Mouse (Mus musculus): ENCODE measurements around the gene Pacrg. TPM values are rescaled to one million over a fixed set of nuclear protein-coding genes. Genes with fewer than 3 reads are reported as not detected.

Gene Pacrg
- total RNA-seq, 2 experiments from 2014 or later: 0.67 to 1.1 TPM

DNA sequence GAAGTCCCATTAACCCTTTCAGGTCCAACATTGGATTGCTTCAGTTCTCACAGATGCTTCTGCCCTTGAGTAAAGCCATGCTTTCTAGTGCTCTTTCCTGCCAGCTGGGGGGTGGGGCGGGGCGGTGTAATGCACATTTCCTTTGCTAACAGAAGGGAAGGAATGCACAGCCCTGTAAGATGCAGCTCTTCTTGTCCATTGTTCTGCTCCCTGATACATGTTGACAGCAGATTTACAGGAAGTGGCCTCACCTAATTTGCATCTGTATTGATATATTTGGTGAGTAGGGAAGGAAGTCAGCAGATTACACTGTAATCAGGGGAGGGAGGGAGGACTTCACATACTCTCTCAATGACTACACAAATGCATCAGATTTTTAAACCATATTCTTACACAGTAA, 100.0 kb downstream of the Pacrg start:
- DNase-seq: peak; percentile 14

DNA sequence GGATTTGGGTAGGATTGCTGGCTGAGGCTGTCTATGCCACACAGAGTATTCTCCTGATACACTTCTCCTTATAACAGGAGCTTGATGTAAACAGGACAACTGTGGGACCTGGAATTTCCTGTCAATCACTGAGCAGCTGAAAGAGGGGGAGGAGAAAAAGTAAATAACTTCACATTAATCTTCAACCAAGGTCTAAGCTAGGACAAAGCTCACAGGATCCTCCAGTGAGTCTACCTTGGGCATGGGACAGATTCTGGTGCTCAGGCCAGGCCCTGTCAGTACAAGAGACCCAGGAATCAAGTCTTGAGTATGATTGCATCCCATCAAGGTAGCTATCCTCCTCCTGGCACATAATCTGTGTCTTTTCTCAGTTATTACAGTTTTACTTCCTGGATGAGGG, 102.1 kb downstream of the Pacrg start:
- no peak for DNase-seq

DNA sequence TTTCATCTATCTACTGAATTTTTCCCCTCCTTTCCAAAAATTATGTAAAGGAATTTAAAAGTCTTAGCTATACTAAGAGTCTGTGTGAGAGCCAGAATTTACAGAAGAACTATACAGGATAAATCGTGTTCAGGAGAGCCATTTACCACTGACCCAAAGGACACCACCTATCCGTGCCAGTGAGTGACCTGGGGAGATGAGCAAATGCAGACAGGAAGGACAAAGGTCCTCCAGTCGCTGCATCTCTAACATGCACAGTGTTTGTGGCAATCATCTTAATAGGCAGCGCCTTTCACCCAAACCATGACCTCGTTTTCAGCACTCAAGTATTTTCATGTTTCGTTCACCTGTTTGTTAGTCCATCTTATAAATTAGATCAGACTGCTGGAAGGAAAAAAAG, 105.4 kb downstream of the Pacrg start:
- no peak for DNase-seq

DNA sequence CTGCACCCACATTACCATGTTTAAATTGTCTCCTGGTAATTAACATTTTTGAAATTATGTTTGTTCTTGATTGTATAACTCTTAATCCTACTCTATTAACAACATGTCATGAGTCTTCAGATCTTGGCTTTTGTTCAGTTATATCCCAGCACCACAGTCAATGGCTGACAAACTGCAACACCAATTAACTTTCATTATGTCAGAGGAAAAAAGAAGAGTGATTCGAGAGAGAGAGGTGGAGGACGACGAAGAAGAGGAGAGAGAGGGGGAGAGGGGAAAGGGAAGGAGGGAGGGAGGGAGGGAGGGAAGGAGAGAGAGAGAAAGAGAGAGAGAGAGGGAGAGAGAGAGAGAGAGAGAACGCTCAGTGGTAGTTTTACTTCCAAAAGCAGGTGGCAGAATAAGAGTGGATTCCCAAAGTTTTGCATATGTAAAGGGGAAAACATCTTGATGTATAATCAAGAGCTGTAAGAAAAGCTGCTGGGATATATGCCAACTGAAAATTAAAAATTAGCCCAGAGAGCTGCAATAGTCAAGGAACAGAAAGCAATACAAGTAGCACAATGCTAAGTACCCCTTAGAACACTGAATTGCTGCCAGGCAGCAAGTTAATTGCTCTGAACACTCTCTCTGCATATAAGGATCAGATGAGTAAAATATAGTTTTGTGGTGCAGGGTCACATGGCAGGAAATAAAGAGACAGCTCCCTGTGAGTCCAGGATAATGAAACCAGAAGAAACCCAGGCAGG, 107.6 kb downstream of the Pacrg start:
- DNase-seq: no peak

DNA sequence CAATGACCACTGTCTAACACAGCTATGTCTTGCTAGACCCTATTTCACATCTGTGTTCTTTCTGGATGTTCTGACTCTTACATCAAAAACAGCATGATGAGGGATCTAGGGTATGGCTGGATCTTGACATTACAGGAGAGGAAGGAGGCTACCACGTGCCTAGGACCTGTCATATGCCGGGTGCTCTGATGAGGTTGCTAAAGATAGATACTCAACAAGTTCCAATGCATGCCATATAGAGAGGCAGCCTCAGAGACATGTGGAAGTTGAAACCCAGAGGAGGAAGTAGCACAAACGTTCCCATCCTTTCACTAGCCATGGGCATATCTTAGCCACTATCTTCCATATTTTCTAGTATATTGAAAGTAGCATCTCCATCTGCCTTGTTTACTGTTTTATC, 115.3 kb downstream of the Pacrg start:
- DNase-seq: no peak

DNA sequence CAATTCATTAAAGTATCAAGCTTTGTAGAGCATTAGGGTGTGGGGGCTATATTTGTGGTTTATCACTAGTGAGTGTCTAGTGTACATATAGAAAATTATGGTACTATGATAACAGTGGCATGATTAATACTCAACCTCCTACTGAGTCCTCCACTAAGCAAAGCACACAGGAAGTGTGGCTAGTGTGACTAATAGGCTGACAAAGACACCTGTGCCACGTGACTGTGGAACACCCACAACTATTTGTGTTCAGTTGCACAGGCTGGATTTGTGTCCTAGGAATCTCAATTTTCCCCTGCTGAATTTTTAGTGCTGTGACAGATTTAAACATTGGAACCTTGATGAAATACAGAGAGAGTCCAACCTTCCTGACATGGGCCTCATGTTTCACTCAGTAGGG, 118.5 kb downstream of the Pacrg start:
- DNase-seq: no peak

DNA sequence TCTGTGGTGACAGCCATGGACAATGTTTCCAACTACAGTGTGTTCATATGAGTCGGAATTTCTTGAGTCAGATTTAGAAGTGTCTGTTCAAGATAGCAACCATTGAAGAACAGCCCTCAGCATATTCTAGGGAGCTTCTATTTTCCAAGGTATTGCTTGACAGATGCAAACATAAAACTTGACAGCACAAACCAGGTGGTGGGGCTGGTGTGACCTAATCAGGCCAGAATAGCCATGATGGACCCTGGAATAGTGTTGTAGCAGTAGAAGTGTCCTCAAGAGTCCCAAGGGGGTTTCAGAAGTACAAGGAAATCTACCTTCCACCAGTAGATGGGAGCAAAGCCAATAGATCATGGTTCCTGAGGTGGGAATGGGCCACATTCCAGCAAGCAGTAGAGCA, 123.0 kb downstream of the Pacrg start:
- DNase-seq: no peak

DNA sequence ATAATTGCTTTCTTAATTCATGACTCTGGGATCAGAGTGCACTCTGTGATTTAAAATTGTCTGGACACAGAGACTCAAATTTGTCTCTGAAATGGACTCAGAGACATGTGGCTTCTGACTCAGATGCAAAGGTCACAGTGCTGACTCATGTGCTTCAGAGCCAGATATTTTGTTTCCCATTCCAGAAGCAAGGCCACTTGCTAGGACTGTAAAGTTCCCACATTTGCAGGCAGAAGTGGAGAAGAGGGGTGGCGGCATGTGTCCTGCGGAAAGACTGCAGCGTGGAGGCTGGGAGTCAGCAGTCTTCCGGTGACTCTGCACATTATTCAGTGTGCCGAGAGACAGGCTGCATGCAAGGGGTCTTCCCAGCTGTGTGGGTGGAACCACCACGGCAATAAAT, 137.3 kb downstream of the Pacrg start:
- no peak for DNase-seq

DNA sequence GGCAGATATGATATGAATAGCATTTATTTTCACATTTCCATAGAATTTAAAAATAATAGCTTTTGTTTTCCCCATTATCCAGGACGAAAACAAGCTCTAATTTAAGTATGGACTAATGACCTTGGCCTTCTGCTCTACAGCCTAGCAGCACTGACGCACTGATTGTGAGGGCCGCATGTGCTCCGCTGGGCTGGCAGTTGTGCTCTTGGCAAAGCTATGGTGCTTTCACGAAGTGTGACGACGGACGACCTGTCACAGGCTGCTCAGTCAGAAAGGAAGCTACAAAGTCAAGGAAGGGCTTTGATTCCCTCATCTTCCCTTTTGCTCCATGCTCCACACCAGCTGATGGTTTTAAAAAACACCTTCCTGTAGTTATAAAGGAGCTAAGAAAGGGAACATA, 142.1 kb downstream of the Pacrg start:
- DNase-seq: peak; percentile 29

DNA sequence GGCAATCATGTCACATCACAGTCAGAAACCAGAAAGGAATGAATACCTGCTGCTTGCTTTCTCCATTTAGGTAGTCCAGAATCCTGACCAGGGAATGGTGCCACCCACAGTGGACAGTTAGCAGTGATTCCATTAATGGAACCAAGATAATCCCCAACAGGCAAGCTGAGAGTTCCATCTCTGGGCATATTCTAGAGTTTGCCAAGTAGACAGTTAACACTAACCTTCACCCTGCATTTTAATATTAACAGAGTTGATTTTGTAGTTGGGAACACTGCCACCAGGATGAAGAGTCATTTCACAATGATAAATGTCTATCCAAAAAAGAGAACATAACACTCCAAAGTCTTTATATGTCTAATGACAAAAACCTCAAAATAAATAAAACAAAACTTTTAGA, 144.7 kb downstream of the Pacrg start:
- DNase-seq: no peak

DNA sequence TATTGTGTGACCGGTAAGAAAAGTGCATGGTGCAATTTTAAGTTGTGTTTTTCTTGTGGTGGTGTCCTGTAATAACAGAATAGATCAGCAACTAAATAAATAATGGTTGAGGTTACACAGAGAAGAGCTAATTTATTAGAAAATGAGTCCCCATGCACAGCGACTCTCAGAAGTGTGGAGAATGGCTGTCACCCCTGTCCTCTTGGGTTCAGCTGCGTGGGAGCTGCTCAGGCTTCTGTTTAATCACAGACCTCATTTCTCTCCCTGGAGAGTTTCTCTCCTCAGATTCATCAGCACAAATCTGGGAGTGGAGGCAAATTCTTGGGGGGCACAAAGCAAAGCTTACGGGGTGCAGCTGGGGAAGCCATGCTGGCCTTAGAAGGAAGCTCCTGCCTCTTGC, 163.0 kb downstream of the Pacrg start:
- DNase-seq: no peak

DNA sequence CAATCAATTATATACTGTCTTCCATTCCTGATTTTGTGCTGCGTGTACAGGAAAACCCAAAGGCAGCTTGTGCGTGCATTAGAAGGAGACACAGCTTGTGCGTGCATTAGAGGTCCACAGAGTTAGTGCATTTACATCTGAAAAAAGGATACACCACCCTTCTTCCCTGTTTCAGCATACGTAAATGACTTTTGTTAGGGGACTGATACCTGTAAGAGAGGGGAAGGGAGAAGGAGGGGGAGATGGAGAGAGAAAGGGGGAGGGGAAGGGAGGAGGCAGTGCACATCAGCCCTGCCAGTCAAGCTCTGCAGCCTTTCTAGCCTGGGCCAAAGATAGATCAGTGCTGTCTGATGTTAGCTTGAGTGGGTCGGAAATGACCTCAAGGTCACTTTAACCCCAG, 164.6 kb downstream of the Pacrg start:
- DNase-seq: no peak

DNA sequence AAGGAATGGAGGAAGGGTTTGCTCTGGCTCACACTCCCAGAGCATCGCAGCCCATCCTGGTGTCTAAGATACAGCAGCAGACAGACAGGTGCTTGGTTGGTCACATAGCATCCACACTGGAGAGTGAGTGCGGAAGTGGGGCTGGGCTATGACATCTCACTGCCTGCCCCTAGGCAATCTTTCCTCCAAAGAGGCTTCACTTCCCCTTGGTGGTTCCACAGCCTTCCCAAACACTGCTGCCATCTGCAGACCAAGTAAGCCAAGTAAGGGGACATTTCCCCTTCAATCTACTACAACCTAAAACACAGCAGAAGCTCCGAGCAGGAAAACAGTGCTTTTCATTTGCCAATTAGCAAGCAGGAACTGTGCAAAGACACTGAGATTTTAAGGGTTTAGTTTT, 165.1 kb downstream of the Pacrg start:
- peak; percentile 12 for DNase-seq

DNA sequence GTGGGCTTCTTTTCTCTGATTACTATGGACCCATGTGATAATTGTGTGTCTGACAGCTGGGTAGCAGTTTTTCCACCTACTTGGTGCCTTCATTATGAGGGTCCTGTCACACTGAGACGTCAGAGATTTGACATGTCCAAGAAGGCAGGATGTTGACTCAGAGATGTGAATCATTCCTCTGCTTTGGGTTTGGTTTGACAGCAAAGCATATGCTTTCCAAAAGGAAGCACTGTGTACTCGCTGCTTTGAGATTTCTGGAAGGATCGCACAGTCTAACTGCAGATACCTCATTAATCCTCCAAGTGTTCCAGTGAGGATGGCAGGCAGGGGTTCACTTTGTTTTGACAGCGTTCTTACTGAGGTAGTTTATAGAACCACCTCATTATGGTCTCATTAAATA, 178.8 kb downstream of the Pacrg start:
- no peak for DNase-seq

DNA sequence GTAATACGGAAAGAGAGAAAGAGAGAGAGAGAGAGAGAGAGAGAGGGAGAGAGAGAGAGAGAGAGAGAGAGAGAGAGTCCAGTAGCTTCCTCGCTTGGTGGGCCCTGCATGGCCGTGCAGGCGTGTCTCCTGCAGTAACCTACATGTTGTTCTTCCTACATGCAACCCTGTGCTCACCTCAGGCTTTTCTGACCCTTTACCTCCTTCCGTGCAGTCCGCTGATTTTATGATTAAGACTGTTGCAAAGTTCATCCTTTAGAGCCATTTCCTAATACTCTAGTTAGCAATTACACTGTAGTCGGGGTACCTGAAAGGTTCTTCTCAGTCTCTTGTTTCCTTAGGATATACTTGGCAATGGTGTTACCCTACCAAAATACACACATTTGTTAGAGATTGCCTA, 196.5 kb downstream of the Pacrg start:
- no peak for DNase-seq

DNA sequence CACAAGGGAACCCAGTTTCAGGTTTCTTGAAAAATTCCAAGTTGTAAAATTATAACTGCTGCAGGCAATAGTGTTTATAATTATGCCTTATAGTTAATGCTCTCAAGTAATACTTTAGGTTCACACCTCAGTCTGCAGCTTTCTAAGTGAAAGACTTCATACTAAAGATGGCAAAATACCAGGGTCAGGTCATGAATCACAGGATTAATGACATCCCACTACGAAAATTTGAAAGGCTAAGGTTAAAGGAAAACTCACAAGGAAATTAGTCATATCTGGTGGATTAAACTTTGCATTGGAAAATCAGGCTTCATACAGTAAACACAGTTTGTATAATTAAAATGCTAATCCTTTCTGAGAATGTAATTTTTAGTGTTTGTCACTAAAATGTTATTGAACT, 200.3 kb downstream of the Pacrg start:
- no peak for DNase-seq

DNA sequence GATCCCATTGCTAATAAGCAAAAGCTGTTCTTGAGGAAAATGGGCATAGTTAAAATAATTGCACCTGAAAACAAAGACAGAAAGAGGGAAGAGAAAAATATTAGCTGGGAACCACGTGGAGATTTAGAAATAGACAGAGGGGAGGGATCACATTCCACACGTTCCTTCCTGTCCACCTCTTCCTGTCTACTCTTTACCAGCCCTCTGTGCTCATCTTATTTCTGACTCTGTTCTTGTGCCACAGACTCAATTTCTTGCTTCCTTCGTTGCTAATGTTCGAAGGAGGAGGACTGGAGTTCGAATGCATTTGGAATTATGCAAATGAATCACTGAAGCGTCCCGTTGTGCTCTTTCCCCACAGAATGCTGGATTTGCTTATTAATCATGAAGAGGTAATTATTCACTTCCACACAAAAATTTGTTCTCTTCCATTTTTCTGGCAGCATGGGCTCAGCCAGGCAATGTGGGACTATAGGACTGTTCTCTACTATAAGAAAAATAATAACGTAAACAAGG, 204.1 kb downstream of the Pacrg start:
- no peak for DNase-seq

DNA sequence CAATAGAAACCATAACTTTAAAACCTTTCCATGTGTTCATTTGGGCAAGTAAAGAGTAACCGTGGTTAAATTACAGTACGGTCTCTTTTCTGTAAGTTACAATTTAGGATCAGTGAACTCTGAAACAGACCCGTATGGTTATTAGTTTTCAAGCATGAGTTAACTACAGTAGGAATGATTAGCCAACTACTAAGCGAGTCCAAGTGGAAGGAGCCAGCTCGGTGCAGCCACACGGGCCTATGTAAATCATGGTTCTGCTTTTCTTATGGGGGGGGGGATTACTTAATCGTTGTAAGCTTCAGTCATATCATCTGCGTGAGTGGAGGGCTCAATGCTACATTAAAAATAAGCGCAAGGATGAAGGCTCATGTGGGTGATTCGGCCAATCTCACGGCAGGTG, 204.6 kb downstream of the Pacrg start:
- no peak for DNase-seq

DNA sequence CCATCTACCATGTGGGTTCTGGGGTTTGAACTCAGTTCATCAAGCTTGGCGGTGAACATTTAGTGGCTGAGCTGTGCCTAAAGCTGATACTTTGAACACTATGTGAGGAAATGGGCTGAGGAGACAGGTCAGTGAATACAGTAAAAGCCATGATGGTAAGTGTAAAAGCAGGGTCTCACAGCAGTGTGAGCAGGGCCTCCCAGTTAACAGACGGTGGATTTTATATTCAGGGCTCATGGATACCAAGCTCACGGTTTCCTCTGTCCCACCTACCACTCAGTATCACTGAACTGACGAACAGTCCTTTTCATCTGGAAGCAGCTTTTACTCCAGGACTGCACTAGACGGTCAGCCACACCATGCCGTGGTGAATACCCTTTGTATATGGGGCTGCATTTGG, 205.1 kb downstream of the Pacrg start:
- no peak for DNase-seq

DNA sequence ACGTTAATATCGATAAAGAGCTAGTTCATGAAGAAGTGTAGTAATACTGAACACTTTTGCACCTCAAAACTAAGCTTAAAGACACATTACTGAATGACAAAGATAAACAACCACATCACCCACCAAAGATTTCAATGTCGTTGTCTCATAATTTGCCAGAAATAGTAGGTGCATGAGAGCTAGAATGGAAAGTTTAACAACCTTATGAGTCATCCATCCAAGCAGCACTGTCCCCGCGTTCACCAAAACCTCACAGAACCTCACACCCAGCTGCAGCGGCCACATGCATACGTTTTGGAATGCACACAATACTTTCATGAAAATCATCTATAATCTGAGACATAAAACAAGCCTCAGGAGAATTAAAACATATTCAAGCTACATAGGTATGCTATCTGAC, 206.3 kb downstream of the Pacrg start:
- DNase-seq: no peak

DNA sequence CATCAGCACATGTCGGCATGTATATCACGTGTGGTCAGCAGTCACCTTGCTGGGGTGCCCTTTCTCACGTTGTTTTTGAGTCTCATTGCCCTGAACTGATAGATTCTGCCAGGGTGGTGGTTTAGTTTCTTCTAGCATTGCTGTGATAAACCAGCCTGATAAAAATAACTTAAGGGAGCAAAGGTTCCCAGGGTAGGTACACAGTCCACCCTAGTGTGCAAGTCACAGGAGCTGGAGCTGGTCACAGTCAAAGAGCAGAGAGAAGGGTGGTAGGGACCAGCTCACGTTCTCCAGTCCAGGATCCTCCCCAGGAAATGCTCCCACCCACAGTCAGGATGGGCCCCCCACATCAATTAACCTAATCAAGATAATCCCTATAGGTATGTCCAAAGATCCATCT, 211.9 kb downstream of the Pacrg start:
- no peak for DNase-seq

DNA sequence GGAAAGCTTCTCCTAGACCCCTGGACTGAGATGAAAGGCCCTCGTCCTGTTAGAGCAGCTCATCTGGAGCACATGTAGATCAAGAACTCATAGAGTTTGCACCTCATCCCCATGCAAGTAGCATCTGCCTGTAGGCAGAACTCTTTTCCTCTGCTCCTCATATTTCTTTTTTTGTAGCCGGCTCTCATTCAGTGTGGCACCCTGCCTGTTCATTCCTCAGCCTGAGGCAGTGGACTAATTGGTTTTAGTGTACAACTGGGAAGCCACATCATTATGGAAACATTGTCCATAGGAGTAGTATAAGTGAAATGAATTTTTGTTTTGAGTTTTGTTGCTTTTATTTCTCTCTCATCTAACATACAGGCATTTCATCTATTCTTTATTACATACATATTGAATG, 212.6 kb downstream of the Pacrg start:
- no peak for DNase-seq

DNA sequence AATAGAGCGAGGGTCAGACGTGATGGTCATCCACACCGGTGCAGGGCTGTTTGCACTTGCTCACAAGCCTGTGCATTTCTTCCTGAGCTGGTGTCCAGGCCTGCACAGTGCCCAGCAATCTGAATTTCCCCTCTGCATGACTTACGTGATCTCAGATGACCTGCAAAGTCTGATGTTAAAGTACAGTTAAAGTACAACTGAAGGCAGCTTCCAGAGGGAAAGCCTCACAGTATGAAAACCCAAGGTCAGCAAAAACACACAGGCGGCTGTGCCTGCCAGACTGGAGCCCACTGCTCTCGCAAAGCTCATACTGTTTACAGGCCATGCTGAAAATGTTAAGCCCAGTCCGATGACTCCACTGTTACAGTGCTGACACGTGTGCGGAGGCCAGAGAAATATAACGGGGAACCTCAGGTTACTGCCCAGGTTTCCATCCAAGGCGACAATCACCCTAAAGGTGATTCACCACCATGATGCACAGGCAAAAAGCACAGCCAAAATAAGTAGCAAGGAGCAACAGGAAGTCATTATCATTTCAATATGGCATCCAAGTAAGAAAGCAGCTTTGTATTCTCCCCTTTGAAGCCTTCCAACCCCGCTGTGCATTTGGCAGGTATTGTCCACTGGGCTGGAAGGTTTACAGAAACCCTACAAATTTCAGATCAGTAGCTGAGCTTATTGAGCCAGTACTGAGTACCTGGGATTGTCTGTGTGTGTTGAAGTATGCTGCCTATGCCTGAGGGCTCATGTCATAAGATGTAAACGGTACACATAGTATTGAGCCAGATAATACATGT, 213.6 kb downstream of the Pacrg start:
- DNase-seq: no peak

Measured in heart, postnatal 4 days (tissue).